Mouse (Mus musculus): Measurements from ENCODE around the gene Cox10. TPM values are rescaled to one million over a fixed set of nuclear protein-coding genes. Genes with fewer than 3 reads are reported as not detected.

Cox10 gene
- total and polyA plus RNA-seq, 2 experiments from 2014 or later, result 21.5 to 36.4 TPM

DNA sequence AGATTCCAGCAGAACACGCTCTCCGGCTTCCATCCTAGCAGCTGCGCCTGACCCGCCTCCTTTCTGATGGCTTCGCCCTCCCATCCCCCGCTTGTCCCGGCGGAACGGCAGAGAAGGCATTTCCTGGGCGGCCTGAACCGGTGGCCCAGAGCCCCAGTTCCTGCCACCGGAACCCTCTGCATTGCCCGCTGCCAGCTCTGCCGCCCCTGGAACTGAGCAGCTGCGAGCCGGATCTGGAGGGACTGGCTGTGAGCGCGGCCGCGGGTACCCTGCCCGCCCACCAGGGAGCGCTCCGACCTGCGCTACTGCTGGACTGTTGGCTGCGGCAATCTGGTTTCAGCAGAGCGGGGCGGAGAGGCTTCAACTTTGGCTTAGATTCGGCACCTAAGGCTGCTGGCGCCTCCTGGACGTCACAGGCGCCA is 154.1 kb downstream of the Cox10 start:
- ATAC-seq (ENCODE audit: low FRiP score), result peak; percentile 27; the same call in 1 of the 2 replicates

DNA sequence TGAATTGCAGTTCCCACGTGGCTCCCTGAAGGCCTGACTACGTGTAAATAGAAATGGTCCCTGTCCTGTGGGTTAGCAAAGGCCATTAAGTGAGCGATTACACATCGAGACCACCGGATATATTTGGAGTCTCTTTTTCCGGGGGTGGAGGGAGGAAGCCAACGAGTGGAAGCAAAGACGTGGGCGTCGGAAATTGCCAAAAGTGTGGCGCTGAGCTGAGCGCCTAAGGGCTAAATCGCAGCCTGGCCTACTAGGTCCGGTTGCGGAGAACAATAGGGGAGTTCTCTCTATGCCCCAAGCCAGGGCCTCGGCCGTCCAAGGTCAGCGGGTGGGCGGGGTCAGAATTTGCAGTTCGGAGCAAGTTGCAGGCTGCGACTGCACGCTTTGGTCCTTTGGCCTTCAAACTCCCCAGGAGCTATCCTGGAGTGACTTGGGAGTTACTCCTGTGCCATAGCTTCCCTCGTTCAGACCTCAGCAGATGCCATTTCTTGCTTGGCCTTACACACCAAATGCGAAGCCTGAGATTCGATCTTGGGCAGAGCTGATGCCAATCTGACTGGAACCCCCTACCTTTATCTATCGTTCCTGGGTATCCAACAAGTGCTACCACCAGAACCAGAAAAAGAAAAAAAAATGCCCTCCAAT is 154.9 kb downstream of the Cox10 start:
- H3K9me3 ChIP-seq (ENCODE audit: low read length), result no peaks in the 10 kb centered on the region
- no peaks in the 10 kb centered on the region for H3K36me3 ChIP-seq (ENCODE audit: insufficient read depth, low read length)
- H3K9ac ChIP-seq (replicated peaks; ENCODE audit: low read length, poor library complexity, severe bottlenecking), result no peak overlapping the region
- ATAC-seq (ENCODE audit: low FRiP score) (no peak), DNase-seq (ENCODE audit: low spot score) (no peak)
- no peak overlapping the region for H3K4me2 ChIP-seq (ENCODE audit: low read depth, low read length, poor library complexity, severe bottlenecking)
- peaks cover 12% of the 10 kb centered on the region; the same call in 1 of the 2 replicates for H3K4me1 ChIP-seq (ENCODE audit: insufficient read depth, low read length)
- peaks cover 34% of the 10 kb centered on the region for H3K27me3 ChIP-seq (ENCODE audit: insufficient read depth, low read length)
- no peak for TF ChIP-seq CTCF (IDR thresholded peaks at IDR 0.05)
- WGBS, result 13% methylated on average over 26 of the region's 26 CpGs
- no peak overlapping the region for H3K27ac ChIP-seq (ENCODE audit: low read depth, low read length)
- H3K4me3 ChIP-seq (ENCODE audit: low read depth, low read length), result no peak overlapping the region

More for the DNA sequence above, 154.1 kb downstream of the Cox10 start:
- Histone ChIP-seq H3K9ac (replicated peaks; ENCODE audit: low read length, poor library complexity, severe bottlenecking) (no peak overlapping the region), H3K27me3 (ENCODE audit: insufficient read depth, low read length) (peaks cover 34% of the 10 kb centered on the region), H3K4me3 (ENCODE audit: low read depth, low read length) (peak overlapping the region; percentile 27; the same call in 1 of the 2 replicates), H3K4me2 (ENCODE audit: low read depth, low read length, poor library complexity, severe bottlenecking) (peak overlapping the region; percentile 43), H3K36me3 (ENCODE audit: insufficient read depth, low read length) (no peaks in the 10 kb centered on the region), H3K9me3 (ENCODE audit: low read length) (no peaks in the 10 kb centered on the region), H3K27ac (ENCODE audit: low read depth, low read length) (no peak overlapping the region), H3K4me1 (ENCODE audit: insufficient read depth, low read length) (peaks cover 11% of the 10 kb centered on the region; the same call in 1 of the 2 replicates)
- under 1% methylated on average over 31 of the region's 31 CpGs for WGBS
- peak; percentile 79 for TF ChIP-seq CTCF (IDR thresholded peaks at IDR 0.05)
- peak; percentile 71 for DNase-seq (ENCODE audit: low spot score)

DNA sequence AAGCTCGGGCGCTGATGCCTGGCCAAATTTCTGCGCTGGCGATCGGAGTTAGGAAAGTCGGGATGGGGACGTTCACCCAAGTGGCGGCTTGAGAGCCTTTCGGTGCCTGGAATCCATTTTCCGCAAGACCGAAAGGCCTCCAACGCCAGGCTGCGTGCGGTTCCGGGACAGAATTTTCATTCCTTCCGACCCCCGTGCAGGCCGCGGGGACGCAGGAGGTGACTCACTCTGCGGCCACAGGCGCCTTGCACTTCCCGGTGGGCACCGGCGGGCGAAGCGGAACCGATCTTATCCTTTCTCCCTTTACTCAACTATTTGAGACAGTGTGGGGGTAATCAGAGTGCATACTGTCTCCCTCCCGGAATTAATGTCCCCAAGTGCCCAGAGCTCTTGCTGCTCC is 155.9 kb downstream of the Cox10 start:
- peaks cover 12% of the 10 kb centered on the region; the same call in 1 of the 2 replicates for H3K4me1 ChIP-seq (ENCODE audit: insufficient read depth, low read length)
- ATAC-seq (ENCODE audit: low FRiP score), result no peak
- peak overlapping the region; percentile 50 for H3K4me3 ChIP-seq (ENCODE audit: low read depth, low read length)
- H3K4me2 ChIP-seq (ENCODE audit: low read depth, low read length, poor library complexity, severe bottlenecking), result peak overlapping the region; percentile 74
- no peak overlapping the region; the same call in 1 of the 2 replicates for H3K27ac ChIP-seq (ENCODE audit: low read depth, low read length)
- H3K9ac ChIP-seq (replicated peaks; ENCODE audit: low read length, poor library complexity, severe bottlenecking), result no peak overlapping the region; the same call in 1 of the 2 replicates
- DNase-seq (ENCODE audit: low spot score), result no peak
- H3K27me3 ChIP-seq (ENCODE audit: insufficient read depth, low read length), result peaks cover 34% of the 10 kb centered on the region
- WGBS, result 2% methylated on average over 29 of the region's 29 CpGs
- no peaks in the 10 kb centered on the region for H3K36me3 ChIP-seq (ENCODE audit: insufficient read depth, low read length)
- H3K9me3 ChIP-seq (ENCODE audit: low read length), result no peaks in the 10 kb centered on the region
- TF ChIP-seq CTCF (IDR thresholded peaks at IDR 0.05), result no peak

DNA sequence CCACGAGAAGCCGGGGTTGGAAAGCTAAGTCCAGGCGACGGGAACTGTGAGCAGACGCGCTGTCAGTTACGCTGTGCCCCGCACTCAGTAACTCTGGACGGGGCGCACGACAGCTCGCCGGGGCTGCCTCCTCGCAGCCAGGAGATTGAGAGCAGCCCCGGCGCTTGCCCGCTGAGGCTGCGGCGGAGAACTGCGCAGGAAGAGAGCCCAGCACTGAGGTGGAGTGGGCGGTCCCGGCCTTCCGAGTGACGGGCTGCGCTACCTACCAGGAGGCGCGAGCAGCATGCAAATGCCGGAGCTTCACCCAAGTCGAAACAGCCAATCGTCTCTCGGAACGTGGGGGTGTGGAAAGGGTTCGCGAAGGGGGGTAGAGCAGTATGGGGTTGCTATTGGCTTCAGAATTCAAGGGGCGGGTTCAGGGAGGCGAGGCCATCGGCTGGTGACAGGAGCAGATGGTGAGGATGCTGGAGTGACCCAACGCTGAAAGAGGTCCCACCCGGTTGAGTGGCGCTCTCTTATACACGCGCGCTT is 157.1 kb downstream of the Cox10 start, which contains the start of gene Hs3st3b1:
Hs3st3b1 (minus strand) TSS at position 200 of the 531 bp plus-strand sequence.
- Histone ChIP-seq H3K4me1 (ENCODE audit: insufficient read depth, low read length) (peaks cover 12% of the 10 kb centered on the region; the same call in 1 of the 2 replicates), H3K9ac (replicated peaks; ENCODE audit: low read length, poor library complexity, severe bottlenecking) (peak within 1 kb of the TSS; percentile 68), H3K27ac (ENCODE audit: low read depth, low read length) (peak within 1 kb of the TSS; percentile 44), H3K36me3 (ENCODE audit: insufficient read depth, low read length) (no peaks in the 10 kb centered on the region), H3K9me3 (ENCODE audit: low read length) (no peaks in the 10 kb centered on the region), H3K27me3 (ENCODE audit: insufficient read depth, low read length) (peaks cover 34% of the 10 kb centered on the region), H3K4me3 (ENCODE audit: low read depth, low read length) (peak within 1 kb of the TSS; percentile 50), H3K4me2 (ENCODE audit: low read depth, low read length, poor library complexity, severe bottlenecking) (peak within 1 kb of the TSS; percentile 74)
- no peak for TF ChIP-seq CTCF (IDR thresholded peaks at IDR 0.05)
- under 1% methylated on average over 43 of the region's 43 CpGs for WGBS
- peak; percentile 96 for DNase-seq (ENCODE audit: low spot score)
- peak; percentile 93 for ATAC-seq (ENCODE audit: low FRiP score)

DNA sequence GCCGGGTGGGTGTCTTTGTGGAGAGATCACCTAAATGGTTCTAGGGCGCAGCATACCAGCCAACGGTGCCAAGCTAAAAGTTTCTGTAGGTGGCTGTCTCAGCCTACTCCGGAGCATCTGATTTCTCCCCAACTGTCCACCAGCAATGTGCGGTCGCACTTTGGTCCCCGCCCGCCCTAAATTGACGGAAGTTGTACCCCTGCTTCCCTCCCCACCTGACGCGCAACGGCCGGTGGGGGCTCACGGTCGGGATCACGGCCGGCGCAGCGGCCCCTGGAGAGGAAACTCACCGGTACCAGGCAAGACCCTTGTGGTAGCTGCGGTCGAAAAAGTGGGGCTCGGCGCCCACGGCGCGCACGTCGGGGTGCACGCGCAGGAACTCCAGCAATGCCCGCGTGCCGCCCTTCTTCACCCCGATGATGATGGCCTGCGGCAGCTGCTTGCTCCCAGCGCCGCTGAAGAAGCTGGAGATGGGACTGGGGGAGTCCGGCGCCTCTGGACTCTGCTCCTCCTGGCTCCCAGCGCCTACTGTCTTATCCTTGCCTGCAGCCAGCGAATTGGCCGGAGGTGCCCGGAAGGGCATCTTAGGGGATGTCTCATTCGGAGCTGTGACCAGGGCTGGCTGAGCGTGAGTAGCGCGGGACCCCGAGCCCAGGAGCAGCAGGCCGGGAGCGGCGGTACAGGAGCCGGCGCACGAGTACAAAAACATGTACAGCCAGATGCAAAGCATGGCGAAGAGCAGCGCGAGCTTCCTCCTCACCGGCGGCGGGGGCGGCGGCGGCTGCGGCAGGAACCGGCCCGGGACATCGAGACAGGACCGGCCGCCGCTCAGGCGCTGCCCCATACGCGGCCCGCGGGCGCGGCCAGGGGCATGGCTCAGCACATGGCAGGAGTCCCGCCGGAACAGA is 158.0 kb downstream of the Cox10 start:
- H3K4me1 ChIP-seq (ENCODE audit: insufficient read depth, low read length), result peaks cover 12% of the 10 kb centered on the region; the same call in 1 of the 2 replicates

More for the DNA sequence above, 158.0 kb downstream of the Cox10 start:
- Histone ChIP-seq H3K9me3 (ENCODE audit: low read length) (no peaks in the 10 kb centered on the region), H3K4me2 (ENCODE audit: low read depth, low read length, poor library complexity, severe bottlenecking) (peak overlapping the region; percentile 74), H3K27ac (ENCODE audit: low read depth, low read length) (peak overlapping the region; percentile 58), H3K9ac (replicated peaks; ENCODE audit: low read length, poor library complexity, severe bottlenecking) (peak overlapping the region; percentile 68), H3K27me3 (ENCODE audit: insufficient read depth, low read length) (peaks cover 29% of the 10 kb centered on the region), H3K36me3 (ENCODE audit: insufficient read depth, low read length) (no peaks in the 10 kb centered on the region), H3K4me3 (ENCODE audit: low read depth, low read length) (peak overlapping the region; percentile 50)
- no peak for DNase-seq (ENCODE audit: low spot score)
- WGBS, result under 1% methylated on average over 65 of the region's 80 CpGs
- no peak for ATAC-seq (ENCODE audit: low FRiP score)
- no peak for TF ChIP-seq CTCF (IDR thresholded peaks at IDR 0.05)

Data from midbrain, postnatal 0 days (tissue).